Mouse (Mus musculus): Measurements from ENCODE around the gene Vangl2.
A peak's percentile ranks its signal among the peaks of the same experiment; 100 is the strongest.

Vangl2 gene

DNA sequence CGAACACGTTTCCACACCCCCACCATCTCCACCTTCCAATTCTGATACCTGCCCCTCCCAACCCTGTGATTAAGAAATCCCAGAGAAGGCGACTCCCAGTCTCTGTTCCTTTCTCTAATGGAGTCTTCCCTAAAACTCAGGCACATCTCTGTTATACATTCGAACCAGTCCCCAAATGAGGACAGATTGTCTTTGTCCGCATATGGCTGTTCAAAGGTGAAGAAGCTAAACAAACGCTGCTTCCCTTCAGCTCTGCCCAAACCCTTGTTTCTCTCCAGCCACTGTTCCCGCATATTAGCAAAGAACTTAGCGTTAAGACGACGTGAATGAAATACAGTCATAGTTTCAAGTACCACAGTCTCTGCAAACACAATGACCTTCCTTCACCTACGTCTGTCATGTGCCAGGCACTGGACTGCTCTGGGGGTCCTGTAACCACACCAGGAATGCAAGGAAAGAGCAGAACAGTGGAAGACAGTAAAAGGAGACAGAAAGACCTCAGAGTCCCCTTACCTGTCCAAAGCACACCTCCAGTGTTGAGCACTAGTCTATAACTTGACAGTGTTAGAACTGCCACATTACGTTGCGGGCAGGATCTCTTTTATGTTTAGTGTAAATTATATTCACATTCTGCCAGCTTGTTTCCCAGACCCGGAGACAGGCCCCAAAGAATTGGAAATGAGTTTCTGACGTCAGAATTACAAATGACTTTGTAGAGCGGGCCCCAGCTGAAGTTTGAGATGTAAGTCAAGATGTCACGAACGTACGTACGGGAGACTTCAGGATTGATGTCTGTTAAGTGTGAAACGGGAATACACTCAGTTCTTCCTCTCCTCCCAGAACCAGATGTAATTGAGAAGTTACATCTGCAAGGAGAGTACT, at the start of gene Vangl2:
Vangl2 (minus strand) TSS at position 51 of the 882 bp plus-strand sequence.
- DNase-seq, result no peak

DNA sequence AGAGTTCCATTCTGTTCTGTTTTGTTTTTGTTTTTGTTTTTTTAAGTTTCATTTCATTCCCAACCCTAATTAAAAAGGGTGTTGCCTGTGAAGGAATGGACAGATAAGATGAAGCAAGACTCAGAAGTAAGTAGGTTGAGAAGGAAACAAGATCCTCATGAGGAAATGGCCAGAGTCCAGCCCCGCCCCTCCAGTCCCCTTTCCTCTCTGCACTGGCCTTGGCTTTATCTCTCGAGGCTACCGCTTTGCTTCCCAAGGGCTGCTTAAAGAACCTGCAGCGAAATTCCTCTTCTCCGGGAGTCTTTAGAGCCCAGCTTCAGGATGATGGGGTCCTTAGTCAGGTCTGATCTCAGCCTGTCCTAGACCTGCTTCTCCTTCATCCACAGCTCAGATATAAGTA, 49.7 kb upstream of the Vangl2 start:
- no peak for DNase-seq

DNA sequence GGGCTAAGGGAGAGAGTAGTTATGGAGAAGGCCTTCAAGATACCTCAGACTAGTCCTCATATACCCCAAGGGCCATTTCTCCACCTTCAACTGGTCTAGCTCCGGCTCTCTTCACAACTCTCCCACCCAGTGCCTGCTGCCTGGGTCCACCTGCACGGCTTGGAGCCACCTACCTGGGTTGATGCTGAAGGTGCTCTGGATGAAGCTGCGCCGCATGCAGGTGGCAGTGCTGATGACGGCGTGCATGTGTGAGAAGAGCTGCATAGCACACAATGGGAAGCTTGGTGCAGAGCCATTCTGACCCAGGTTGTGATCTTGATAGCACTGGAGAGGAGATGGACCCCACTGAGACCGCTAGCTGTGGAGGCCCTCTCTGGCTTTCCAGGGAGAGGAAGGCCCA, 44.4 kb upstream of the Vangl2 start:
- no peak for DNase-seq

DNA sequence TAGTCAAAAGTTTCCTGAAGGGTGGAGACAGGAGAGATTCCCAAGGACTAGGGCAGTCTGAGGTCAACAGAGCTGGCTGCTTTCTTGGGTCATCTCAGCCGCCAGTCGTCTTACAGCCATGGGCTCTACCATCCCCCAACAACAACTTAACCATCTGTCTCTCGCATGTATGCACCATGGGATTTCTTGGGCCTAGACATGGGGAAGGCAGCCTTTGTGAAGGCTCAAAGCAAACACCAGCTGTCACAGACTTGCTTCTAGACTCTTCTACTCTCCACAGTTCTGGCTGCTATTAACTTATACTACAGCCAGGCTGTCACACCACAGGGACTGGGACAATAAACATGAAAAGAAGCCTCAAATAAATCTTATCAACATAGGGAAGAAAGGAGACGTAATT, 43.3 kb upstream of the Vangl2 start:
- DNase-seq, result no peak

DNA sequence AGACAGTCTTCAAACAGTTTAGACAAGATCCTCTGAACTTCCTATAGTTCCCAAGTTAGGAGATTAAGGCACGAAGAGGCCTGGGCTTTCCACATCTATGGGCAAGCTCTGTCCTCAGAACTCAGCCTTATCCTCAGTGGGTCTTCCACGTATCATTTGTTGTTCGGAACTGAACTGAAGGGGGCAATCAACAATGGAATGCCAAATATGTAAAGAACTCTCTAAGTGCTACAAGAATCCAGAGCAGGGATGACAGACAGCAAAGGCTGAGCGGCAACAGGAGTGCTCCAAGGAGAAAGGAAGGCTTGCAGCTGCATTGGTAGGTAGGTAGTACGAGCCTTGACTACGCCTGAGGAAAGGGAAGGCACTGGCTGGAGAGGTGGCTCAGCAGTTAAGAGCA, 42.0 kb upstream of the Vangl2 start:
- DNase-seq, result no peak

DNA sequence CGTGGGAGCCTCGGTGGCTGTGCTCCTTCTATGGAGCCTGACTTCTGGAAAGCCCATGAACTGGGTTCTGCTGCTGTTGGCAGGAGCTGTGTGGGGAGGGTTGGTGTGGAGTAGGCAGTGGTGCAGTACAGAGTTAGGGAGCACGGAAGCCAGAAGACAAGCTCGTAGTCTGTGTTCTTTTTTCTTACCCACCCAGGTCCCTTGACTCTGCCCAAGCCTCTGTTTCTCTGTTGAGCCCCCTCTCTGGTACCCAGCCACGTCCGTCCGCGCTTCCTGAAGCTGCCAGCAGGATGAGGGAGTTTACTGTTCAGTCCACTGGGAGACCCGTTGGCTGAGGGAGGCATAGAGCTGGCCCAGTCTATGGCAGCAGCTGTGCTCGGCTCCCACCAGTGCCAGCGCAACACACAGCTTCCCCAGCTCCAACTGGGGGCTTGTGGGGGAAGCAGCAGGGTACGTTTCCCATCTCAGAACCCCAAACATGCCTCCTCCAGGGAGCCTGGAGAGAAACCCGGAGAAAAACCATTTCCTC, 36.4 kb upstream of the Vangl2 start:
- no peak for DNase-seq

DNA sequence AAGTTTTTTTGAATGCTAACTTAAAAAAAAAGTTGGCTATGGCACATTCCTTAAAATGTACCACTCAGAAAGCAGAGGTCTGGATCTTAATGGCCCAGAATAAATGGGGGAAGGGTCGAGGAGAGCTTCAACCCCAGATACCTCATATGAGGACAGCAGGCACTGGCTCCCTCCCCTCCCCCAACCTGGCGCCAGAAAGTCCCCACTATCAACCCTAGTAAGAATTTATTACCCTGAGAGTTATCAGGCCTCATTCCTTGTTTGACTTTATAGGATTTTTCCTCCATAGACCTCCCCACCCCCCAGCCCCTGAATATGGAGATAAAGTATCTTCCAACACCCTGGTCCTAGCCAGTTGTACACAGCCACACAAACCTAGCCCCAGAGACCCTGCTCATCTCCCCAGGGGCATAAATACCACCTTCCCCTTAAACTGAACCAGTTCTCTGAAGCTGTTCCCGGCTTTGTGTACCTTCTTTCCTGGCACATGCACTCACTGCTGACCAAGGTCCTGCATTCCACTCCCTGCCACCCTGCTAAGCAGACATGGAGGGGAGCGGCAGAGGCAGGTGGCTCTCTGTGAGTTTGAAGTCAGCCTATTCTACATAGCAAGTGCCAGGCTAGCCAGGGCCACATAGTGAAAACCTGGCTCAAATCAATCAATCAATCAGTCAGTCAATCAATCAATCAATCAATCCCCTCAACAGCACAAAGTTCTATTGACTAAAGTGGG, 35.2 kb upstream of the Vangl2 start:
- DNase-seq, result no peak

DNA sequence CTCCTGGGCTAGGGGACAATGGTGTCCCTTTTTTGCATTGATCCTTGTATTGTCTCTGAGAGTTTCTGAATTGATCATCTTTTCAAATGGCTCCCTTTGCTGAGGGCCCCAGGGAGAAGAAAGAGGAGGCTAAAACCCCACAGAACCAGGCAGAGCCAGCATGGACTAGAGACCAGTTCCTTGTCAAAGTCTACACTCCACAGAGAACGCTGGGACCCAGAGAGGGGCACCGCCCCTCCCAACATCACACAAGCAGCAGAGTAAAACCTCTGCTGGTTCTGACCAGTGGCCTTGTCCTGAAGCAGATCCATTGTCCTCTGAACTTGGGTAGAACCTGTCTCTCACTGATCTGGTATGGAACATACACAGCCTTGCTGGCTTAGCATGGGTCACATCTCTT, 33.9 kb upstream of the Vangl2 start:
- DNase-seq, result no peak

DNA sequence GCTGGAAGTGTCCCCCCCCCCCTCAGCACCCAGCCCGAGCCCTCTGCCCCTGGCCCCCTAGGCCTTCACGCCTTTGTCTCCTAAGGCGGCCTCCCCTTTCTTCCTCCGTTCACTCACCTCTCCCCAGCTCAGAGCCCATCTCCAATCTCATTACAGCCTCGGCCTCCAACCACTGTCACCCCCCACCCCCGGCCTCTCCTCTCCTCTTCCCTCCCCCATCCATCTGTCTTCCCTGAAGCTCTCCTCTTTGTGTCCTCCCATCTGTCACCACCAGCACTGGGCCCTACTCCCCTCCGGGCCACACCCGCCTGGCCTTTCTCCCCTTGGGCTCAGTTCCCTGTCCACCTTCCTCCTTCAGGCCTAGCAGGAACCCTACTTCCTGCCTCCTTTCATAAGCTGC, 33.0 kb upstream of the Vangl2 start:
- DNase-seq, result no peak

DNA sequence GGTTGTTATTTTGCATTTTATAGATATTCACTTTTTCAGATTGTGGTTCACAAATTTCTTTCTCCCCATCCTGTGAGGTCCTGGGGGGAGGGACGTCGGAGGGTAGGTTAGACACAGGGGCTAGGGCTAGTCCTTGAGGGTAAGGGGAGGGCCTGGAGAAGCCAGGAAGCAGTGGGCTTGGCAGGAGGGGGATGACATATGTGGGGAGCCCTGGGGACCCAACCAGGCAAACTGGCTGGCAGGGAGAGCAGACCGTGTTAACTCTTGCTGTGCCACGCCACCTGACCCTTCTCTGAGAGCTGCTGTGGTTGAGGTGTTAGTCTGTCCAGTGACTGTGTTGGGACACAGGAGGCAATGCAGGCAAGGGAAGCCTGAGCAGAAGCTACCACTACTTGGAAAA, 32.4 kb upstream of the Vangl2 start:
- DNase-seq, result no peak

DNA sequence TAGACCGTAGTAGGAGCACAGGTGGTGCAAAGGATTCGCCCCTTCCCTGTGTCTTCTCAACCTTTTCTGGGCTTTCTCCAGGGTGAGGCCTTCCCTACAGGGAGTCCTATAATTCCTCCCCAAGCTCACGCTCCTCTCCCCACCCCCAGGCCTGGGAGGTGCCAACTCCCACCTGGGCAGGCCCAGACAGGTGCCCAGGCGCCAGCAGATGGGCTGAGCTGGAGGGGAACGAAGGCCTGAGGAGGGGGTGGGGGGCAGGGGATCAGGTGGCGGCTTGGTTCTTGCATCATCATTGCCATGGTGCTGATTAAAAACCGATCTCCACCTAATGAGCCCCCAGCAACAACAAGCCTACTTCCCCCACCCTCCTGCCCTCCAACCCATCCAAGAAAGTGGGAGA, 30.6 kb upstream of the Vangl2 start:
- no peak for DNase-seq

DNA sequence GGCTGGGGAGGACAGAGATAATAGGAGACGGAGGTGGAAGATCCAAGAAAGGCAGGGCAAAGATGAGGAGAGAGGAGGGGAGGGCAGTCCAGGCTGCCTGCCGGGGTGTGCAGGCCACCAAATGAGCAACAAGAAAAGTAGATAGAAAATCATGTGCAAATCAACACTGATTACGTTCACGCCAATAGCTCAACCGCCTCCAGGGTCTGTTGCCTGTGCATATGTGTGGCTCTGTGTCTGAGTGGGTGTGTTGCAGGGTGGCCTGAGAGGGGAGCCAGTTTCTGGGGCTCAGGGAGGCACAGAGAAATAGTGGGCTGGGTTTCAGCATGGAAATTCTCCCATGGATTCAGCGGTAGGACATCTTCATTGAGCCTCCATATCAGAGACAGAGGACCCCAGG, 30.1 kb upstream of the Vangl2 start:
- DNase-seq, result no peak

DNA sequence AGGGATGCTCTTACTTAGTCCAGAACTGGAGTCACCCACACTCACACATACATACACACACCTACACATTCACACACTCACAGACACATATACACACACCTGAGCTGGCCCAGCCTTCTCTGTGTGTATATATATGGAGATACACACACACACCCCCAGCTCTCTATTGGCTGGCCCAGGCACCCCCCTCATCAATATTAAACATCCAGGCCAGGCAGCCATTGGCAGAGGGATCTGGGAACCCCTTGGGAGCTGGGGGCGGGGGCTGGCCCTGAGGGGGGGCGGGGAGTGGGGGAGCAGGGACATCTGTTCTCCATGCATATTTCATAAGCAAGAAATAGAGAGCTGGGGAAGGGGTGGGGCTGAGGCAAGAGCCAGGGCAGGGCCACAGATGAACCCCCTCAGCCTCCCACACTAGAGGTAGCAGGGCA, 29.3 kb upstream of the Vangl2 start, which contains the start of gene Nhlh1:
Nhlh1 (minus strand) TSS at position 83 of the 431 bp plus-strand sequence.
- DNase-seq, result no peak

DNA sequence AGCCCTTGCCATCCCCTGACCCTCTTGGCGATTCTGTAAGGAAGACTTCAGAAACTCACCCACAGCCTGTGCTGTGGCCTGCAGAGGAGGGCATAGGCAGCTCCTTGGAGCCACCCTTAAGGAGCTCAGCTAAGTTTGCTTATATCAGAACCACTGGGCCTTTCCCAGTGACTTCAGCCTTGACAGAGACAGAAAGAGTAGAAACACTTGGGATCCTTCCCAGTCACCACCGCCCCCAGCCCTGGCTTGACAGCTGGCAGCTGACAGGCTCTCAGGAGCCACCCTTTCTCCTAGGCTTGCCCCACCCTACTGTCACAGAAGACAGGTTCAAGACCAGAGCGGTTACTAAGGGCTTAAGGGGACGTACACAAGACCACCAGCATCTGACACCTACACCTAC, 28.0 kb upstream of the Vangl2 start:
- no peak for DNase-seq

DNA sequence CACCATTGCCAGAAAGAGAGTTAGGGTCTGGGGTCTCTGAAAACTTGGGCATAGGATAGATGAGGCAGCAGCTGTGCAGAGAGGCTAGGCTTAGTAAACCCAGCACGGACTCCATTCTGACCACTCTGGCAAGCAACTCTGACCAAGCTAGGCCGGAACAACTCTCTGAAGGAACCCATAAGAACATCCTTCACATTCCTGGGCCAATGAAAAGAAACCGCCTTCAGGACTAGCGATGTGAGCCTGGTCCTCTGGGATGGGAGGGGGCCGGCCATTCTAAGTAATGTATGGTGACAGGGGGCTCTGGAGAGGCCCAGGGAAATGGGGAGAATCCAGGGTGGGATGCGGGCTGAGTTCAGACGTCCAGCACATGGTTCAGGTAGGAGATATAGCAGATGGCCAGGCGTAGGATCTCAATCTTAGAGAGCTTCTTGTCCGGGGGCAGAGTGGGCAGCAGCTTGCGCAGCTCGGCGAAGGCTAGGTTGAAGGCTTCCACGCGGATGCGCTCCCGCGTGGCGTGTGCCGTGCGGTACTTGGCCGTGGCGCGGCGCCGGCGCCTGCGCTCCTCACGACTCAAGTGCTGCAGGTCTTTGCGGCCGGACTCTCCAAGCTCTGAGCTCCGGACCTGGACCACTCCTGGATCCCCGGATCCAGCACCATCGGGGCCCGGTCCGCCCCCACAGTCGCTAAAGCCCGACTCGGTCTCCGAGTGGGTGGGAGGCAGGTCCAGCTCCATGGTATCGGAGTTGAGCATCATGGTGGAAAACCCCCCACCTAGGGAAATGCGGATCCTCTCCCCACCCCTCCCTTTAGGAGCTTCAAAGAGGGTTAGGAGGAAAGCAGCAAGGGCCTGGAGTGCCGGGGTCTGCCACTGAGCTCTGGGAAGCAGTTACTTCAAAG, 25.5 kb upstream of the Vangl2 start:
- DNase-seq, result peak in 1 of 2 experiments; percentile 35

DNA sequence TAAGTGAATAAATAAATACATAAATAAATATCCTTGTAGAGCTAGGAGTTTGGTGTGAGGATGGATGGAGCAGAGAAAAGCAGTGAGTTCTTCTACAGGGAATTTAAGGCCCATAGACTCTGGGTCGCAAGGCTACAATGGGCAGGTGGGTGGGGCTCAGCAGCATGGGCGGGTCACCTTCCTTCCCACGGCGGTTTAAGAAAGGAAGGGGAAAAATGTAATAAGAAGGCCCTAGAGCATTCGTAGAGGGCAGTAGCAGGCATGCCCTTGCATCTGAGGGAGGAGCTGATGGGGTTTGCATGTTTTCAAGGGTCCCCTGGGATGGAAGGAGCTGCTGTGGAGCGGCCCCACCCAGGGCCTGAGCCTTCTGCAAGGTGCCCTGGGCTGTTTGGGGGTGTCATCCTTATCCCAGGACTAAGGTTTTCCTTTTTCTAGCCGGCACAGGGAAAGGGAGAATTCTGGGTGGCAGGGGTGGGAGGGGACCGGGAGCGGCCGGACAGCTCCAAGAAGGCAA, 24.6 kb upstream of the Vangl2 start:
- no peak for DNase-seq

DNA sequence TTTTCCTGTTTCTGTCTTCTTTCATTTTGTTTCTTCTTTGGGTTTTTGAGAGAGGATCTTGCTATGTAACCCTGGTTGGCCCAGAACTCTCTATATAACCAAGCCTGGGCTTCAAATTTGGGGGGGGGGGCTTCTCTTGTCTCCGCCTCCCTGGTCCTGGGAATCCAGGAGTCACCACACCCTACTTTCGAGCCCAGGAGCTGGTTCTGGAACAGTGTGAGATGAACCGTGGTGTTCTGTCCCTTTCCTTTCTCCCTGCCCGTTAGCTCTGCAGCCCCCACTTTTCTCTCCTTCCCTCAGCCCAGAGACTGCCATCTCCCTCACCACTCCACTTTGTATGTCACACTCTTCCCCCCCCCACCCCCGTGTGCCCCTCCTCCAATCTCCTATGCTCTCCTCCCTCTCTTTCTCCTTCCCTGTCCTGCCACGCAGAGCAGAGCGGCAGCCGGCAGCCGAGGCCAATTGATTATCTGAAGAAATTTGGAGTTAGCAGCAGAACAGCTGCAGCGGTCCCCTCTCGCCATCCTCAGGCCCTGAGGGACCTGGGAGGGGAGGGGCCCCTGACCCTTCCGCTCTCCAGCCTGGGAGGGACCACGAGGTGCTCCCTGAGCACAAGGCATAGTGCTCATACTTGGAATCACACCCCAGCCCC, 21.0 kb upstream of the Vangl2 start:
- no peak for DNase-seq

DNA sequence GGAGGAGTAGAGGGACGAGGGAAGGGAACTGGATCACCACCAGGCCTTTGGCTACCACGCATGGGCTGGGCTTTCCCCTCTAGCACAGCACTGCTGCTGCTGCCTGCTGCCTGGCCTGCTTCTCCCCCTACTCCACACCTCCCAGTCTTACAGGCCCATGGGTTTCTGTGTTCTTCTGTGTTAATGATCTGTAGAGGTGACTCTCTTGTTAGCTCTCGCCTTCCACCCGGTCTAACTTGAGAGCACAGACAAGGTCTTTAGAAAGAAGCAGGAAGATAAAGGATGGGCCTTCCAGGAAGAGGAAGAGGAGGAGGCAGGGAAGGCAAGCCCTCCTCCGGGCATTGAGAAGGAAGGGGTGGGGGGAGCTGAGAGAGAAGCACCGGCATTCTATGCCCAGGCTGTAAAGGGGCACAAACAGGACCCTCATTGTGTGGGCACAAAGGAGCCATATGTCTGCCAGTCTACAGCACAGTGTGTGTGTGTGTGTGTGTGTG, 20.0 kb upstream of the Vangl2 start:
- DNase-seq, result peak in 1 of 2 experiments; percentile 57

DNA sequence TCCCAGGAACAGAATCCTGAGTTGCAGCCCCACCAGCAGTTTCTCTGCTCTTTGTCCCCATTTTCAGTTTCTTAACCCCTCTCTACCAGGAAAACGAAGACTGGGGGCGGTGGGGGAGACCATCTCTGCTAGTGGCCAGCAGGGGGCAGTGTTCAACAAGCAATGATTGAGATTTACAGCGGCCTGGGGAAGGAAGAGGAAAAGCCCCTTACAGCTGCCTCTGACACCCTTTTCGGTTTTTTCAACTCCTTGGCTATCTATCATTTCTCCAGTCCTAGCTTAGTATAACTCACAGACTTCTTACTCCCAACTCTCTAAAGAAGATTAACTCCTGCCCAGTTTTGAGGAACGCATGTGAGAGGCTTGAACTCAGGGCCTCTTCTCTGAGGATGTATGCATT, 18.7 kb upstream of the Vangl2 start:
- DNase-seq, result peak; percentile 83 to 85

DNA sequence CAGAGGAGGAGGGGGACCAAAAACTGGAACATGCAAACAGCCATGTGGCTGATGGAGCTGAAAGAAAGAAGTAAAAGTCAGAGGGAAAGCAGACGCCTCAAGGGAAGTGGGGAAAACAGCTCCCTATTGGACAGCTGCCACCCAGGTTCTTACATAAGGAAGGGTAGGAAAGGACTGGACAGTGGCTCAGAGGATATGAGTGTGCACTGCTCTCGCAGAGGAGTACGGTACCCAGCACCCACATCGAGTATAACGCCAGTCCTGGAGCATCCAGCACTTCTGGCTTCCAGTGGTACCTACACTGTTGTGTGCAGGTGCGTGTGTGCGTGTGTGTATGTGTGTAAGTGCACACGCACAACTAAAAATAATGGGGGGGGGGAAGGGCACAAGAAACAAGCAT, 18.2 kb upstream of the Vangl2 start:
- no peak for DNase-seq

DNA sequence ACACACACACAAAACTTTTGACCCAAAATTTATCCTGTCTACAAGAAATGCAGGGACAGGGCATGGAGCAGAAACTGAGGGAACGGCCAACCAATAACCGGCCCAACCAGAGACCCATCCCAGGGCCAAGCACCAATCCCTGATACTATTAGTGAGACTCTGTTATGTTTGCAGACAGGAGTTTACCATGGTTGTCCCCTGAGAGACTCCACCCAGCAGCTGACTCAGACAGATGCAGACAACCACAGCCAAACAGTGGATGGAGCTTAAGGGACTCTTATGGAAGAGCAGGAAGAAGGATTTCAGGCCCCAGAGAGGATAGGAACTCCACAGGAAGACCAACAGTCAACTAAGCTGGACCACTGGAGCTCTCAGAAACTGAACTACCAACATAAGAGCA, 1.7 kb upstream of the Vangl2 start:
- DNase-seq, result no peak

DNA sequence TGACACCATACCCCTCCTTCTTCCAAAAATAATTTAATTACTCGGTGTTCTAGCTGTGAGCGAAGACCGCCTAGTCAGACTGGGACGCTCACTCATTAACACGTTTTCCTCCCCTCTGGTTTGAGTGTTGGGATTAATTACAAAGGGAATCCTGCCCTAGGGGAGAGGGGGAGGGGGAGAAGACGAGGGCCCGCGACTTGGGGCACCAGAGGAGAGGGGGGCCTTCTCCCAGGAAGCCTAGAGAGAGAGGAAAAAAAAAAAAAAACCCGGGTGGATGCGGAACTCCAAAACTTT, 488 bp downstream of the Vangl2 start:
- no peak for DNase-seq
